Mouse (Mus musculus): ENCODE results near the gene Gm21680. TPM values are rescaled to one million over a fixed set of nuclear protein-coding genes. Genes with fewer than 3 reads are reported as not detected.
"Not testable (repeated sequence)": the region's sequence is repeated elsewhere in the genome, so short reads cannot be mapped to it uniquely, and the experiment has no call there.

The Gm21680 gene
- 1.2 TPM in 1 of 2 replicates, not detected in the other for total RNA-seq (2014; fragmentation: Nextera tagmentation)
- 0.06 TPM in 1 of 2 replicates, not detected in the other for total RNA-seq (2017)
- polyA plus RNA-seq (2012) = not detected in 2 replicates

DNA sequence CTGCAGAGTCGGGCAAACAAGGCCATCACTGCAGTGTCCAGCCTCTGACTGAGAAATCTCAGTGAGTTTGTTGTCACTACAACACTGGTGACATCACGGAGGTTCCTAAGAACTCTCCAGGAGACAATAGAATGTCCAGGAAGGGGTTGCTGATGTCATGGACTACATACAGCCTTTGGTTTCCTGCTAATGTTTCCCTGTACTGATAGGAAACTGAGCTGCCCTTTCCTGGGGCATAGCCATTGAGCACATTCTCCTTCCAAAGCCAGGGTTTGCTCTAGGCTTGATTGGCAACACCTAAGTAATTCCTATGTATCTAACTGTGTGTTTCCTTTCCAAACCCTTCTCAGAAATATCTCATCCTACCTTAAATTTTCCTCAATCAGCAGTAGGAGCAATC lies at the start of gene Gm21680:
Gene Gm21680 (minus strand): TSS at position 101 of the 400 bp plus-strand sequence.
- not testable (repeated sequence) for H3K4me3 ChIP-seq (ENCODE audit: low read depth, low read length); DNase-seq (ENCODE audit: low spot score); ATAC-seq (ENCODE audit: extremely low read depth, insufficient number of reproducible peaks, low FRiP score, poor library complexity, severe bottlenecking); H3K36me3 ChIP-seq (replicated peaks); H3K27me3 ChIP-seq (ENCODE audit: insufficient read depth, low read length); H3K4me1 ChIP-seq (ENCODE audit: insufficient read depth, low read depth, low read length); H3K9me3 ChIP-seq (replicated peaks)

DNA sequence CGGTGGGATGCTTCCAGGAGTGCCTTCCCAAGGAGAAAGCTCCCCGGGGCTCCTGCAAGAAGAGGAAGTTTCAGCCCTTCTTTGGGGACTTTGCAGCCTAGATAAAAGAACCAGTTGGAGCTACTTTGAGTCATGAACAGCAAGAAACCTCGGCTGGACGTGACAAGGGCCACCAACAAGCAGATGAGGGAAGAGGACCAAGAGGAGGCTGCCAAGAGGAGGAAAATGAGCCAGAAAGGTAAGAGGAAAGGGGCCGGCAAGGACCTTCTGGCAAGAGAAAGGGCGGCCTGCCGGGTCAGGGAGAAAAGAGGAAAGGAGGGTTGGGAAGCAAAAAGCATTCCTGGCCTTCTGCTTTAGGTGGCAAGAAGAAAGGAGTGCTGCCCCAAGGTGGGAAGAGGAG lies 35.2 kb upstream of the Gm21680 start:
- not testable (repeated sequence) for H3K4me1 ChIP-seq (ENCODE audit: insufficient read depth, low read depth, low read length); H3K27me3 ChIP-seq (ENCODE audit: insufficient read depth, low read length); H3K4me3 ChIP-seq (ENCODE audit: low read depth, low read length); DNase-seq (ENCODE audit: low spot score); ATAC-seq (ENCODE audit: extremely low read depth, insufficient number of reproducible peaks, low FRiP score, poor library complexity, severe bottlenecking); H3K36me3 ChIP-seq (replicated peaks); H3K9me3 ChIP-seq (replicated peaks)

DNA sequence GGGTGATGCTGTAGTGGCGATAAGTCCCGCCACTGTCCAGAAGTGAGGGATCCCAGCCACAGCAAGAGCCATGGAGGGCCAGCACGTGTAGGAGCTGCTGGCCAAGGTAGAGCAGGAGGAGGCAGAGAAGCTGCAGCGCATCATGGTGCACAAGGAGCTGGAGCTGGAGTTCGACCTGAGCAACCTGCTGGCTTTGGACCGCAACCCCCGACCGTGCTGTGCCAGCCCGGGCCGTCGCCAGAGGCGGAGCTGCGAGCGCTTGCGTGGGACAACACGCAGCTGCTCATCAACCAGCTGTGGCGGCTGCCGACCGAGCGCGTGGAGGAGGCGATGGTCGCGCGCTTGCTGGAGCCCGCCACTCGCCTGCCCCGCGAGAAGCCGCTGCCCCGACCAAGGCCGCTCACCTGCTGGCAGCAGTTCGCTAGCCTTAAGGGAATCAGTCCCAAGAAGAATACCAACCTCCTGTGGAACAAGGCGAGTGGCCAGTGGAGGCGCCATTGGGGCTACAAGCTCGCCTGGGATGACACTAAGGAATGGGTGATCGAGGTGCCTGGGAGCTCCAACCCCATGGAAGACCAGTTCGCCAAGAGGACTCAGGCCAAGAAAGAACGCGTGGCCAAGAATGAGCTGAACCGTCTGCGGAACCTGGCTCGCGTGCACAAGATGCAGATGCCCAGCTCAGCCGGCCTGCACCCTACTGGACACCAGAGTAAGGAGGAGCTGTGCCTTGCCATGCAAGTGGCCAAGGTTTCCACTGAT lies 34.7 kb upstream of the Gm21680 start:
- H3K27me3 ChIP-seq (ENCODE audit: insufficient read depth, low read length); H3K4me1 ChIP-seq (ENCODE audit: insufficient read depth, low read depth, low read length); H3K36me3 ChIP-seq (replicated peaks); H3K9me3 ChIP-seq (replicated peaks); ATAC-seq (ENCODE audit: extremely low read depth, insufficient number of reproducible peaks, low FRiP score, poor library complexity, severe bottlenecking): not testable (repeated sequence)
- peak overlapping the region; percentile 0; the same call in 1 of the 2 replicates for H3K4me3 ChIP-seq (ENCODE audit: low read depth, low read length)
- DNase-seq (ENCODE audit: low spot score) = peak; percentile 8

DNA sequence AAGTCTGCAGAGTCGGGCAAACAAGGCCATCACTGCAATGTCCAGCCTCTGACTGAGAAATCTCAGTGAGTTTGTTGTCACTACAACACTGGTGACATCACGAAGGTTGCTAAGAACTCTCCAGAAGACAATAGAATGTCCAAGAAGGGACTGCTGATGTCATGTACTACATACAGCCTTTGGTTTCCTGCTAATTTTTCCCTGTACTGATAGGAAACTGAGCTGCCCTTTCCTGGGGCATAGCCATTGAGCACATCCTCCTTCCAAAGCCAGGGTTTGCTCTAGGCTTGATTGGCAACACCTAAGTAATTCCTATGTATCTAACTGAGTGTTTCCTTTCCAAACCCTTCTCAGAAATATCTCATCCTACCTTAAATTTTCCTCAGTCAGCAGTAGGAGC lies 32.2 kb upstream of the Gm21680 start, which contains the start of gene Gm1979:
Gene Gm1979 (minus strand): TSS at position 101 of the 400 bp plus-strand sequence.
- not testable (repeated sequence) for H3K27me3 ChIP-seq (ENCODE audit: insufficient read depth, low read length); H3K36me3 ChIP-seq (replicated peaks); H3K9me3 ChIP-seq (replicated peaks); H3K4me1 ChIP-seq (ENCODE audit: insufficient read depth, low read depth, low read length); ATAC-seq (ENCODE audit: extremely low read depth, insufficient number of reproducible peaks, low FRiP score, poor library complexity, severe bottlenecking); H3K4me3 ChIP-seq (ENCODE audit: low read depth, low read length); DNase-seq (ENCODE audit: low spot score)

DNA sequence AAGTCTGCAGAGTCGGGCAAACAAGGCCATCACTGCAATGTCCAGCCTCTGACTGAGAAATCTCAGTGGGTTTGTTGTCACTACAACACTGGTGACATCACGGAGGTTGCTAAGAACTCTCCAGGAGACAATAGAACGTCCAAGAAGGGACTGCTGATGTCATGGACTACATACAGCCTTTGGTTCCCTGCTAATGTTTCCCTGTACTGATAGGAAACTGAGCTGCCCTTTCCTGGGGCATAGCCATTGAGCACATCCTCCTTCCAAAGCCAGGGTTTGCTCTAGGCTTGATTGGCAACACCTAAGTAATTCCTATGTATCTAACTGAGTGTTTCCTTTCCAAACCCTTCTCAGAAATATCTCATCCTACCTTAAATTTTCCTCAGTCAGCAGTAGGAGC lies 16.1 kb upstream of the Gm21680 start, which contains the start of gene Gm21698:
Gene Gm21698 (minus strand): TSS at position 101 of the 400 bp plus-strand sequence.
- not testable (repeated sequence) for DNase-seq (ENCODE audit: low spot score); H3K36me3 ChIP-seq (replicated peaks); H3K27me3 ChIP-seq (ENCODE audit: insufficient read depth, low read length); H3K9me3 ChIP-seq (replicated peaks); H3K4me3 ChIP-seq (ENCODE audit: low read depth, low read length); ATAC-seq (ENCODE audit: extremely low read depth, insufficient number of reproducible peaks, low FRiP score, poor library complexity, severe bottlenecking); H3K4me1 ChIP-seq (ENCODE audit: insufficient read depth, low read depth, low read length)

DNA sequence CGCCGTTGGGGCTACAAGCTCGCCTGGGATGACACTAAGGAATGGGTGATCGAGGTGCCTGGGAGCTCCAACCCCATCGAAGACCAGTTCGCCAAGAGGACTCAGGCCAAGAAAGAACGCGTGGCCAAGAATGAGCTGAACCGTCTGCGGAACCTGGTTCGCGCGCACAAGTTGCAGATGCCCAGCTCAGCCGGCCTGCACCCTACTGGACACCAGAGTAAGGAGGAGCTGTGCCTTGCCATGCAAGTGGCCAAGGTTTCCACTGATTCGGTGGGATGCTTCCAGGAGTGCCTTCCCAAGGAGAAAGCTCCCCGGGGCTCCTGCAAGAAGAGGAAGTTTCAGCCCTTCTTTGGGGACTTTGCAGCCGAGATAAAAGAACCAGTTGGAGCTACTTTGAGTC lies 15.4 kb downstream of the Gm21680 start:
- H3K4me3 ChIP-seq (ENCODE audit: low read depth, low read length); H3K36me3 ChIP-seq (replicated peaks); ATAC-seq (ENCODE audit: extremely low read depth, insufficient number of reproducible peaks, low FRiP score, poor library complexity, severe bottlenecking); DNase-seq (ENCODE audit: low spot score); H3K4me1 ChIP-seq (ENCODE audit: insufficient read depth, low read depth, low read length); H3K27me3 ChIP-seq (ENCODE audit: insufficient read depth, low read length); H3K9me3 ChIP-seq (replicated peaks): not testable (repeated sequence)

DNA sequence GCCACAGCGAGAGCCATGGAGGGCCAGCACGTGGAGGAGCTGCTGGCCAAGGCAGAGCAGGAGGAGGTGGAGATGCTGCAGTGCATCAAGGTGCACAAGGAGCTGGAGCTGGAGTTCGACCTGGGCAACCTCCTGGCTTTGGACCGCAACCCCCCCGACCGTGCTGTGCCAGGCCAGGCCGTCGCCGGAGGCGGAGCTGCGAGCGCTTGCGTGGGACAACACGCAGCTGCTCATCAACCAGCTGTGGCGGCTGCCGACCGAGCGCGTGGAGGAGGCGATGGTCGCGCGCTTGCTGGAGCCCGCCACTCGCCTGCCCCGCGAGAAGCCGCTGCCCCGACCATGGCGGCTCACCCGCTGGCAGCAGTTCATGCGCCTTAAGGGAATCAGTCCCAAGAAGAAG lies 15.9 kb downstream of the Gm21680 start:
- not testable (repeated sequence) for H3K9me3 ChIP-seq (replicated peaks); H3K4me1 ChIP-seq (ENCODE audit: insufficient read depth, low read depth, low read length); ATAC-seq (ENCODE audit: extremely low read depth, insufficient number of reproducible peaks, low FRiP score, poor library complexity, severe bottlenecking); H3K36me3 ChIP-seq (replicated peaks); H3K27me3 ChIP-seq (ENCODE audit: insufficient read depth, low read length); H3K4me3 ChIP-seq (ENCODE audit: low read depth, low read length); DNase-seq (ENCODE audit: low spot score)

DNA sequence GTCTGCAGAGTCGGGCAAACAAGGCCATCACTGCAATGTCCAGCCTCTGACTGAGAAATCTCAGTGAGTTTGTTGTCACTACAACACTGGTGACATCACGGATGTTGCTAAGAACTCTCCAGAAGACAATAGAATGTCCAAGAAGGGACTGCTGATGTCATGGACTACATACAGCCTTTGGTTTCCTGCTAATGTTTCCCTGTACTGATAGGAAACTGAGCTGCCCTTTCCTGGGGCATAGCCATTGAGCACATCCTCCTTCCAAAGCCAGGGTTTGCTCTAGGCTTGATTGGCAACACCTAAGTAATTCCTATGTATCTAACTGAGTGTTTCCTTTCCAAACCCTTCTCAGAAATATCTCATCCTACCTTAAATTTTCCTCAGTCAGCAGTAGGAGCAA lies 18.1 kb downstream of the Gm21680 start, which contains the start of gene Gm21671:
Gene Gm21671 (minus strand): TSS at position 101 of the 400 bp plus-strand sequence.
- H3K9me3 ChIP-seq (replicated peaks); H3K4me1 ChIP-seq (ENCODE audit: insufficient read depth, low read depth, low read length); H3K27me3 ChIP-seq (ENCODE audit: insufficient read depth, low read length); DNase-seq (ENCODE audit: low spot score); ATAC-seq (ENCODE audit: extremely low read depth, insufficient number of reproducible peaks, low FRiP score, poor library complexity, severe bottlenecking); H3K4me3 ChIP-seq (ENCODE audit: low read depth, low read length); H3K36me3 ChIP-seq (replicated peaks): not testable (repeated sequence)

DNA sequence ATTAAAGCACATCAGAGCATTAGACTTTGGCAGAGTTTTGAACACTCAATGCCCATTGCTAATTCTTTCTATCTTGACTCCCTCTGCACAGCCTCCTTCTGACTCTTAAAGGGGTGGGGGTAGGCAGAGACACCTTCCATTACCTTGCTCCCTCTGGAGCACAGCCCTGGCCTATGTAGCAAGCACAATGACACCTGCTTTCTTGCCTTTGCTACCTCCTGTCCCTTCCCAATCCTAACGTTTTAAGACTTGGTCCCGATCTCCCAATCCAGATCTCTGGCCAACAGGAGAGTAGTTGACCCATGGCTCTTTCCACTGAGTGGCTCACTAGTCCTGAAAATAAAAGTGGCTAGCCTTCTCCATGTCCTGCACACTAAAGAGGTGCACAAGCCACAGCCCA lies 27.1 kb downstream of the Gm21680 start:
- DNase-seq (ENCODE audit: low spot score); ATAC-seq (ENCODE audit: extremely low read depth, insufficient number of reproducible peaks, low FRiP score, poor library complexity, severe bottlenecking); H3K9me3 ChIP-seq (replicated peaks); H3K27me3 ChIP-seq (ENCODE audit: insufficient read depth, low read length); H3K4me3 ChIP-seq (ENCODE audit: low read depth, low read length); H3K4me1 ChIP-seq (ENCODE audit: insufficient read depth, low read depth, low read length); H3K36me3 ChIP-seq (replicated peaks): not testable (repeated sequence)

DNA sequence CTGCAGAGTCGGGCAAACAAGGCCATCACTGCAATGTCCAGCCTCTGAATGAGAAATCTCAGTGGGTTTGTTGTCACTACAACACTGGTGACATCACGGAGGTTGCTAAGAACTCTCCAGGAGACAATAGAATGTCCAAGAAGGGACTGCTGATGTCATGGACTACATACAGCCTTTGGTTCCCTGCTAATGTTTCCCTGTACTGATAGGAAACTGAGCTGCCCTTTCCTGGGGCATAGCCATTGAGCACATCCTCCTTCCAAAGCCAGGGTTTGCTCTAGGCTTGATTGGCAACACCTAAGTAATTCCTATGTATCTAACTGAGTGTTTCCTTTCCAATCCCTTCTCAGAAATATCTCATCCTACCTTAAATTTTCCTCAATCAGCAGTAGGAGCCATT lies 30.2 kb downstream of the Gm21680 start, which contains the start of gene Gm21663:
Gene Gm21663 (minus strand): TSS at position 101 of the 400 bp plus-strand sequence.
- H3K4me3 ChIP-seq (ENCODE audit: low read depth, low read length); DNase-seq (ENCODE audit: low spot score); H3K9me3 ChIP-seq (replicated peaks); H3K27me3 ChIP-seq (ENCODE audit: insufficient read depth, low read length); H3K36me3 ChIP-seq (replicated peaks); H3K4me1 ChIP-seq (ENCODE audit: insufficient read depth, low read depth, low read length); ATAC-seq (ENCODE audit: extremely low read depth, insufficient number of reproducible peaks, low FRiP score, poor library complexity, severe bottlenecking): not testable (repeated sequence)
